Mouse (Mus musculus): ENCODE measurements around the gene Il1rn. TPM values are rescaled to one million over a fixed set of nuclear protein-coding genes. Genes with fewer than 3 reads are reported as not detected.
A peak's percentile ranks its signal among the peaks of the same experiment; 100 is the strongest.

The Il1rn gene
- polyA plus RNA-seq (2016; fragmentation: Nextera tagmentation; extraction: Ambion mirVana): not detected in 2 replicates

GRCm38 (mm10) chr2:24336545-24336944, at the start of gene Il1rn:
TSS of gene Il1rn (plus strand) at chr2:24336853.
- Histone ChIP-seq H3K4me1 (no peaks in the 10 kb centered on the region), H3K27ac (replicated peaks) (no peak within 1 kb of the TSS), H3K4me3 (no peak within 1 kb of the TSS), H3K9me3 (replicated peaks) (no peaks in the 10 kb centered on the region), H3K27me3 (ENCODE audit: low read depth, poor library complexity, severe bottlenecking) (no peaks in the 10 kb centered on the region), H3K36me3 (no peaks in the 10 kb centered on the region)
- WGBS: 86% methylated on average over 2 of the region's 2 CpGs
- no peak for DNase-seq (ENCODE audit: low spot score)

GRCm38 (mm10) chr2:24290896-24291295, 45.8 kb upstream of the Il1rn start, which contains the start of gene Il1f10:
TSS of gene Il1f10 (plus strand) at chr2:24291196.
- Histone ChIP-seq H3K27ac (replicated peaks) (no peak within 1 kb of the TSS), H3K27me3 (ENCODE audit: low read depth, poor library complexity, severe bottlenecking) (no peaks in the 10 kb centered on the region), H3K4me3 (no peak within 1 kb of the TSS), H3K9me3 (replicated peaks) (no peaks in the 10 kb centered on the region), H3K36me3 (no peaks in the 10 kb centered on the region), H3K4me1 (no peaks in the 10 kb centered on the region)
- 81% methylated on average over 5 of the region's 5 CpGs for WGBS
- no peak for DNase-seq (ENCODE audit: low spot score)

GRCm38 (mm10) chr2:24294616-24295015, 42.0 kb upstream of the Il1rn start:
- no peak overlapping the region for H3K27ac ChIP-seq (replicated peaks)
- WGBS: 70% methylated on average over 1 of the region's 1 CpGs
- no peaks in the 10 kb centered on the region for H3K36me3 ChIP-seq
- H3K4me1 ChIP-seq: no peaks in the 10 kb centered on the region
- H3K27me3 ChIP-seq (ENCODE audit: low read depth, poor library complexity, severe bottlenecking): no peaks in the 10 kb centered on the region
- H3K9me3 ChIP-seq (replicated peaks): no peaks in the 10 kb centered on the region
- DNase-seq (ENCODE audit: low spot score): no peak
- no peak overlapping the region for H3K4me3 ChIP-seq

- H3K27ac ChIP-seq (replicated peaks): no peak overlapping the region
- no peaks in the 10 kb centered on the region for H3K27me3 ChIP-seq (ENCODE audit: low read depth, poor library complexity, severe bottlenecking)
- H3K4me3 ChIP-seq: no peak overlapping the region
- peak; percentile 28 for DNase-seq (ENCODE audit: low spot score)
- H3K36me3 ChIP-seq: no peaks in the 10 kb centered on the region
- H3K4me1 ChIP-seq: no peaks in the 10 kb centered on the region
- H3K9me3 ChIP-seq (replicated peaks): no peaks in the 10 kb centered on the region
- WGBS: 19% methylated on average over 3 of the region's 3 CpGs
Measured at GRCm38 (mm10) chr2:24296837-24297236, 39.8 kb upstream of the Il1rn start.

- Histone ChIP-seq H3K27ac (replicated peaks) (no peak overlapping the region), H3K4me1 (no peaks in the 10 kb centered on the region), H3K9me3 (replicated peaks) (no peaks in the 10 kb centered on the region), H3K27me3 (ENCODE audit: low read depth, poor library complexity, severe bottlenecking) (no peaks in the 10 kb centered on the region), H3K4me3 (no peak overlapping the region), H3K36me3 (no peaks in the 10 kb centered on the region)
- WGBS: 72% methylated on average over 6 of the region's 6 CpGs
- DNase-seq (ENCODE audit: low spot score): no peak
Measured at GRCm38 (mm10) chr2:24311302-24312001, 25.2 kb upstream of the Il1rn start.

- Histone ChIP-seq H3K9me3 (replicated peaks) (no peaks in the 10 kb centered on the region), H3K4me3 (no peak overlapping the region), H3K27ac (replicated peaks) (no peak overlapping the region), H3K36me3 (no peaks in the 10 kb centered on the region), H3K27me3 (ENCODE audit: low read depth, poor library complexity, severe bottlenecking) (no peaks in the 10 kb centered on the region), H3K4me1 (no peaks in the 10 kb centered on the region)
- DNase-seq (ENCODE audit: low spot score): no peak
- 85% methylated on average over 1 of the region's 1 CpGs for WGBS
Measured at GRCm38 (mm10) chr2:24316919-24317318, 19.7 kb upstream of the Il1rn start.

- no peak for DNase-seq (ENCODE audit: low spot score)
- Histone ChIP-seq H3K27me3 (ENCODE audit: low read depth, poor library complexity, severe bottlenecking) (no peaks in the 10 kb centered on the region), H3K4me3 (no peak overlapping the region), H3K27ac (replicated peaks) (no peak overlapping the region), H3K36me3 (no peaks in the 10 kb centered on the region), H3K4me1 (no peaks in the 10 kb centered on the region), H3K9me3 (replicated peaks) (no peaks in the 10 kb centered on the region)
- 85% methylated on average over 4 of the region's 4 CpGs for WGBS
Measured at GRCm38 (mm10) chr2:24317919-24318598, 18.6 kb upstream of the Il1rn start.

- no peak overlapping the region for H3K27ac ChIP-seq (replicated peaks)
- H3K4me3 ChIP-seq: no peak overlapping the region
- no peaks in the 10 kb centered on the region for H3K9me3 ChIP-seq (replicated peaks)
- no peaks in the 10 kb centered on the region for H3K27me3 ChIP-seq (ENCODE audit: low read depth, poor library complexity, severe bottlenecking)
- WGBS: 70% methylated on average over 3 of the region's 3 CpGs
- no peak for DNase-seq (ENCODE audit: low spot score)
- H3K4me1 ChIP-seq: no peaks in the 10 kb centered on the region
- H3K36me3 ChIP-seq: no peaks in the 10 kb centered on the region
Measured at GRCm38 (mm10) chr2:24335333-24335732, 1.3 kb upstream of the Il1rn start.

GRCm38 (mm10) chr2:24341395-24341885, 4.8 kb downstream of the Il1rn start:
- WGBS: 81% methylated on average over 3 of the region's 3 CpGs
- Histone ChIP-seq H3K4me3 (no peak overlapping the region), H3K36me3 (no peaks in the 10 kb centered on the region), H3K4me1 (no peaks in the 10 kb centered on the region), H3K27me3 (ENCODE audit: low read depth, poor library complexity, severe bottlenecking) (no peaks in the 10 kb centered on the region), H3K27ac (replicated peaks) (no peak overlapping the region), H3K9me3 (replicated peaks) (no peaks in the 10 kb centered on the region)
- DNase-seq (ENCODE audit: low spot score): no peak

- no peaks in the 10 kb centered on the region for H3K36me3 ChIP-seq
- WGBS: 81% methylated on average over 4 of the region's 4 CpGs
- no peak overlapping the region for H3K4me3 ChIP-seq
- no peaks in the 10 kb centered on the region for H3K9me3 ChIP-seq (replicated peaks)
- no peak overlapping the region for H3K27ac ChIP-seq (replicated peaks)
- no peaks in the 10 kb centered on the region for H3K27me3 ChIP-seq (ENCODE audit: low read depth, poor library complexity, severe bottlenecking)
- H3K4me1 ChIP-seq: no peaks in the 10 kb centered on the region
- no peak for DNase-seq (ENCODE audit: low spot score)
Measured at GRCm38 (mm10) chr2:24344619-24345018, 8.0 kb downstream of the Il1rn start.

GRCm38 (mm10) chr2:24345056-24345455, 8.4 kb downstream of the Il1rn start:
- H3K27me3 ChIP-seq (ENCODE audit: low read depth, poor library complexity, severe bottlenecking): no peaks in the 10 kb centered on the region
- no peaks in the 10 kb centered on the region for H3K36me3 ChIP-seq
- no peak for DNase-seq (ENCODE audit: low spot score)
- H3K4me1 ChIP-seq: no peaks in the 10 kb centered on the region
- no peak overlapping the region for H3K4me3 ChIP-seq
- no peaks in the 10 kb centered on the region for H3K9me3 ChIP-seq (replicated peaks)
- H3K27ac ChIP-seq (replicated peaks): no peak overlapping the region
- WGBS: 71% methylated on average over 8 of the region's 8 CpGs

- Histone ChIP-seq H3K27me3 (ENCODE audit: low read depth, poor library complexity, severe bottlenecking) (no peaks in the 10 kb centered on the region), H3K27ac (replicated peaks) (no peak overlapping the region), H3K36me3 (no peaks in the 10 kb centered on the region), H3K9me3 (replicated peaks) (no peaks in the 10 kb centered on the region), H3K4me3 (no peak overlapping the region), H3K4me1 (no peaks in the 10 kb centered on the region)
- WGBS: 88% methylated on average over 1 of the region's 1 CpGs
- no peak for DNase-seq (ENCODE audit: low spot score)
Measured at GRCm38 (mm10) chr2:24347926-24348325, 11.3 kb downstream of the Il1rn start.

GRCm38 (mm10) chr2:24351159-24351558, 14.5 kb downstream of the Il1rn start:
- 79% methylated on average over 2 of the region's 2 CpGs for WGBS
- no peak overlapping the region for H3K27ac ChIP-seq (replicated peaks)
- no peaks in the 10 kb centered on the region for H3K27me3 ChIP-seq (ENCODE audit: low read depth, poor library complexity, severe bottlenecking)
- no peaks in the 10 kb centered on the region for H3K36me3 ChIP-seq
- H3K4me1 ChIP-seq: no peaks in the 10 kb centered on the region
- no peak for DNase-seq (ENCODE audit: low spot score)
- H3K9me3 ChIP-seq (replicated peaks): no peaks in the 10 kb centered on the region
- no peak overlapping the region for H3K4me3 ChIP-seq
